ENCODE assay signal across 8 mouse cellular contexts in genomic region chr16:93682156-93682688, GRCm38 (mm10). TPM values are rescaled to one million over a fixed set of nuclear protein-coding genes. Genes with fewer than 3 reads are reported as not detected.
A peak's percentile ranks its signal among the peaks of the same experiment; 100 is the strongest.
DNase-seq lines count a peak whose midpoint lies in the region; ATAC-seq lines count a peak whose summit lies in the region.

No protein-coding gene starts in this region.

- H3K4me1 ChIP-seq in neural tube, embryonic 11.5 days (ENCODE audit: control insufficient read depth, insufficient read depth, low read length), result peaks cover 7% of the 10 kb centered on the region
- H3K4me1 ChIP-seq in limb, embryonic 15.5 days, result peaks cover 23% of the 10 kb centered on the region
- H3K4me1 ChIP-seq in stomach, embryonic 16.5 days (ENCODE audit: control insufficient read depth, insufficient read depth, low read length), result peaks cover 14% of the 10 kb centered on the region

- peak overlapping the region; percentile 38; the same call in 1 of the 2 replicates for H3K4me3 ChIP-seq in neural tube, embryonic 11.5 days (ENCODE audit: low read depth, low read length)
- peak overlapping the region; percentile 49 for H3K4me3 ChIP-seq in limb, embryonic 15.5 days
- peak overlapping the region; percentile 55 for H3K4me3 ChIP-seq in stomach, embryonic 16.5 days (replicated peaks; ENCODE audit: low read length)

- H3K4me2 ChIP-seq in neural tube, embryonic 11.5 days (ENCODE audit: low read depth), result peak overlapping the region; percentile 75
- peak overlapping the region; percentile 89 for H3K4me2 ChIP-seq in limb, embryonic 15.5 days
- H3K4me2 ChIP-seq in stomach, embryonic 16.5 days (ENCODE audit: low read depth, low read length), result peak overlapping the region; percentile 91

- H3K9me3 ChIP-seq in neural tube, embryonic 11.5 days (ENCODE audit: control insufficient read depth, low read length), result no peaks in the 10 kb centered on the region
- no peaks in the 10 kb centered on the region for H3K9me3 ChIP-seq in limb, embryonic 15.5 days
- H3K9me3 ChIP-seq in stomach, embryonic 16.5 days (replicated peaks; ENCODE audit: control insufficient read depth, low read length), result no peaks in the 10 kb centered on the region; the same call in 1 of the 2 replicates

- no peak overlapping the region for H3K9ac ChIP-seq in neural tube, embryonic 11.5 days (ENCODE audit: low read length)
- H3K9ac ChIP-seq in limb, embryonic 15.5 days, result no peak overlapping the region
- H3K9ac ChIP-seq in stomach, embryonic 16.5 days (ENCODE audit: low read length), result peak overlapping the region; percentile 75; the same call in 1 of the 2 replicates

- peaks cover 39% of the 10 kb centered on the region for H3K27me3 ChIP-seq in neural tube, embryonic 11.5 days (ENCODE audit: control insufficient read depth, insufficient read depth, low read length)
- peaks cover 48% of the 10 kb centered on the region for H3K27me3 ChIP-seq in limb, embryonic 15.5 days
- peaks cover 20% of the 10 kb centered on the region; the same call in 1 of the 2 replicates for H3K27me3 ChIP-seq in stomach, embryonic 16.5 days (ENCODE audit: control insufficient read depth, insufficient read depth, low read length)

- peak; percentile 5 for DNase-seq in adrenal gland, adult 2 months
- no peak for DNase-seq in adrenal gland, postnatal 4 days (ENCODE audit: low spot score in 2 of 2)
- DNase-seq in neural tube, embryonic 11.5 days (ENCODE audit: low spot score), result no peak
- DNase-seq in neural tube, embryonic 10.5 days (ENCODE audit: extremely low spot score, low spot score), result no peak
- DNase-seq in spleen, adult 12 weeks (ENCODE audit: low spot score), result no peak
- no peak for DNase-seq in Muller cell, postnatal 12 days (ENCODE audit: inconsistent ontology term)

- WGBS in neural tube, embryonic 11.5 days, result 25% methylated on average over 13 of the region's 13 CpGs
- 22% methylated on average over 13 of the region's 13 CpGs for WGBS in limb, embryonic 15.5 days
- WGBS in stomach, embryonic 16.5 days, result 29% methylated on average over 13 of the region's 13 CpGs

- ATAC-seq in neural tube, embryonic 11.5 days (ENCODE audit: insufficient read depth, low FRiP score, low TSS enrichment), result no peak; the same call in 1 of the 2 replicates
- no peak for ATAC-seq in limb, embryonic 15.5 days (ENCODE audit: insufficient number of reproducible peaks, low FRiP score, low TSS enrichment, low read depth)
- ATAC-seq in stomach, embryonic 16.5 days (ENCODE audit: insufficient read depth, low FRiP score), result 0 out of 2 replicates have a peak, but pooled peaks have one; percentile 5

- no peak overlapping the region for H3K27ac ChIP-seq in neural tube, embryonic 11.5 days (ENCODE audit: low read depth, low read length)
- H3K27ac ChIP-seq in limb, embryonic 15.5 days, result no peak overlapping the region
- peak overlapping the region; percentile 81 for H3K27ac ChIP-seq in stomach, embryonic 16.5 days (ENCODE audit: low read length)

- H3K36me3 ChIP-seq in neural tube, embryonic 11.5 days (ENCODE audit: control insufficient read depth, insufficient read depth, low read length), result no peaks in the 10 kb centered on the region
- no peaks in the 10 kb centered on the region for H3K36me3 ChIP-seq in limb, embryonic 15.5 days
- H3K36me3 ChIP-seq in stomach, embryonic 16.5 days (ENCODE audit: control insufficient read depth, insufficient read depth, low read length), result no peaks in the 10 kb centered on the region

RNA-seq across cellular contexts. Expression of gene Cbr3, which starts 0.8 kb away (rescaled TPM):
- total RNA-seq in adrenal gland, adult 2 months (2021), result 10 to 100 TPM in 1 of 2 experiments, 1 to 10 TPM in 1; 6.2 to 13.0 TPM
- polyA plus RNA-seq in adrenal gland, adult 2 months (2012; rRNA removed), result 16.4 and 17.6 TPM in 2 replicates
- total RNA-seq in adrenal gland, postnatal 4 days (2021), result 1 to 10 TPM; 4.3 TPM
- polyA plus RNA-seq in neural tube, embryonic 11.5 days (2014; fragmentation: Nextera tagmentation; extraction: Ambion mirVana), result 0.69 and 1.7 TPM in 2 replicates
- polyA plus RNA-seq in limb, embryonic 15.5 days (2015; fragmentation: Nextera tagmentation; extraction: Ambion mirVana), result 16.5 and 17.6 TPM in 2 replicates
- polyA plus RNA-seq in stomach, embryonic 16.5 days (2015; fragmentation: Nextera tagmentation; extraction: Ambion mirVana), result 34.8 and 46.2 TPM in 2 replicates

RNA-seq across cellular contexts. Expression of gene Dop1b, which starts 29.5 kb away (rescaled TPM):
- total RNA-seq in adrenal gland, adult 2 months (2021), result 10 to 100 TPM; 17.4 to 17.5 TPM
- 25.3 and 25.4 TPM in 2 replicates for polyA plus RNA-seq in adrenal gland, adult 2 months (2012; rRNA removed)
- total RNA-seq in adrenal gland, postnatal 4 days (2021), result 10 to 100 TPM; 27.6 to 34.0 TPM
- 16.5 and 24.4 TPM in 2 replicates for polyA plus RNA-seq in neural tube, embryonic 11.5 days (2014; fragmentation: Nextera tagmentation; extraction: Ambion mirVana)
- polyA plus RNA-seq in limb, embryonic 15.5 days (2015; fragmentation: Nextera tagmentation; extraction: Ambion mirVana), result 15.0 and 17.3 TPM in 2 replicates
- polyA plus RNA-seq in stomach, embryonic 16.5 days (2015; fragmentation: Nextera tagmentation; extraction: Ambion mirVana), result 27.8 and 35.6 TPM in 2 replicates

RNA-seq across cellular contexts. Expression of gene Gm5678, which starts 54.3 kb away (rescaled TPM):
- 10 to 100 TPM in 1 of 2 experiments, 1 to 10 TPM in 1; 5.4 to 11.7 TPM for total RNA-seq in adrenal gland, adult 2 months (2021)
- polyA plus RNA-seq in adrenal gland, adult 2 months (2012; rRNA removed), result not detected in 2 replicates
- 1 to 10 TPM; 2.9 to 4.6 TPM for total RNA-seq in adrenal gland, postnatal 4 days (2021)
- not detected in 2 replicates for polyA plus RNA-seq in neural tube, embryonic 11.5 days (2014; fragmentation: Nextera tagmentation; extraction: Ambion mirVana)
- polyA plus RNA-seq in limb, embryonic 15.5 days (2015; fragmentation: Nextera tagmentation; extraction: Ambion mirVana), result 0.19 TPM in 1 of 2 replicates, not detected in the other
- 0.25 and 0.34 TPM in 2 replicates for polyA plus RNA-seq in stomach, embryonic 16.5 days (2015; fragmentation: Nextera tagmentation; extraction: Ambion mirVana)
